Mouse (Mus musculus) liver, adult 2 months (tissue): ENCODE results near the gene Tstd1. TPM values are rescaled to one million over a fixed set of nuclear protein-coding genes. Genes with fewer than 3 reads are reported as not detected.
A peak's percentile ranks its signal among the peaks of the same experiment; 100 is the strongest.

Experiments
- DNase-seq: peaks from one replicate; pipeline ENCODE4 v3.0.0-alpha.2; 2011; ENCODE audit warnings: low read depth, low spot score; ENCODE audit errors: extremely low read depth
- H3K27ac ChIP-seq: fragments of 200-500 bp; replicated peaks from 2 replicates; pipeline ENCODE4 v1.5.1; 2012; ENCODE audit warnings: low read depth, mild to moderate bottlenecking, control low read depth, inconsistent platforms, low read length; ENCODE audit not compliant: insufficient read depth
- H3K27me3 ChIP-seq: fragments of 200-500 bp; 2 replicates; pipeline ENCODE4 v1.6.1; 2012; ENCODE audit warnings: mild to moderate bottlenecking, moderate library complexity, low read length, inconsistent platforms; ENCODE audit not compliant: control insufficient read depth, insufficient read depth
- H3K36me3 ChIP-seq: fragments of 200-500 bp; 2 replicates; pipeline ENCODE4 v1.6.1; 2012; ENCODE audit warnings: low read length, inconsistent platforms; ENCODE audit not compliant: control insufficient read depth, insufficient read depth
- H3K4me1 ChIP-seq: fragments of 200-500 bp; 2 replicates; pipeline ENCODE4 v1.6.1; 2011; ENCODE audit warnings: low read length; ENCODE audit not compliant: control insufficient read depth, insufficient read depth
- H3K4me3 ChIP-seq: fragments of 200-500 bp; 2 replicates; pipeline ENCODE4 v1.5.1; 2011; ENCODE audit warnings: low read depth, mild to moderate bottlenecking, control low read depth, low read length, moderate library complexity; ENCODE audit not compliant: insufficient read depth
- H3K79me2 ChIP-seq: fragments of 200-500 bp; 2 replicates; pipeline ENCODE4 v1.6.1; 2012; ENCODE audit warnings: inconsistent platforms, mild to moderate bottlenecking, low read length, moderate library complexity; ENCODE audit not compliant: control insufficient read depth, insufficient read depth
- H3K9ac ChIP-seq: fragments of 200-500 bp; 2 replicates; pipeline ENCODE4 v1.6.1; 2012; ENCODE audit warnings: low read depth, mild to moderate bottlenecking, control low read depth, inconsistent platforms, low read length
- CTCF ChIP-seq: fragments of 200-500 bp; IDR thresholded peaks from 2 replicates; pipeline ENCODE4 v1.5.1; 2011; ENCODE audit warnings: low read depth, low read length, control low read depth
- POLR2A ChIP-seq: fragments of 200-500 bp; IDR thresholded peaks from 2 replicates; pipeline ENCODE4 v1.6.1; 2011; ENCODE audit warnings: low read length, control low read depth; ENCODE audit not compliant: insufficient read depth; ENCODE audit errors: extremely low read depth
- WGBS: fragments of 180-500 bp; shearing (Covaris S2); methylation state at CpG from one replicate; pipeline ENCODE4 v1.1.7; 2018; 5-methylcytosine and 5-hydroxymethylcytosine counted together
- polyA plus RNA-seq: library from polyadenylated mRNA; depleted of rRNA; stranded (reverse); fragments of >200 nt; gene quantifications from 2 replicates; pipeline ENCODE4 v1.2.3, GENCODE M21; 2012; rRNA removed
- total RNA-seq: library from RNA; depleted of rRNA; stranded (reverse); fragments of >200 nt; gene quantifications from 2 replicates; pipeline ENCODE4 v1.2.3, GENCODE M21; 2014; rRNA removed

The Tstd1 gene
- total and polyA plus RNA-seq, 2 experiments = 26.6 to 57.2 TPM

DNA sequence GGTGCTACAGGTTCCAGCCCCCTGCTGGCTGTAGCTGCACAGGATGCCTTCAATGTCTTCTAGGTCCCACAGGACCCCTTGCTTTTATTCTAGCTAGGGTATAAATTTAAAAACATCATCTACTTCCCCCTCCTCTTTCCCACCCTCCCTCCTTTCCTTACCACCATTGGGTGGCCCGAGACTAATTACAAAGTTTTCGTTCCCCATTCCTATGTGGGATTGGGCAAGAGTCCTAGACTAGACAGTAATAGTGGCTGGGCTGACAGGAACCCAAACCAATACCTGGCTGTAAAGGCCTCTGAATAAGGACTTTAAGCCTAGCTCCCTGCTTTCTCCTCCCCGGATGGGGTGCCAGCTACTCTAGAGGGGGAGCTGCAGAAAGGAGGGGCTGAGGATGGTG lies 44.5 kb downstream of the Tstd1 start:
- WGBS = 85% methylated on average over 3 of the region's 3 CpGs

GRCm38 (mm10) chr1:171465749-171466412 lies 47.2 kb downstream of the Tstd1 start:
- DNase-seq = no peak
- no peak overlapping the region for H3K4me3 ChIP-seq
- H3K79me2 ChIP-seq = no peaks in the 10 kb centered on the region
- no peaks in the 10 kb centered on the region for H3K4me1 ChIP-seq
- H3K9ac ChIP-seq = no peak overlapping the region
- no peak overlapping the region for H3K27ac ChIP-seq
- no peak for TF ChIP-seq POLR2A
- no peak for TF ChIP-seq CTCF
- H3K36me3 ChIP-seq = peaks cover 24% of the 10 kb centered on the region
- no peaks in the 10 kb centered on the region for H3K27me3 ChIP-seq
- 89% methylated on average over 5 of the region's 5 CpGs for WGBS

More for the DNA sequence above, 44.5 kb downstream of the Tstd1 start:
- H3K9ac ChIP-seq = no peak overlapping the region
- peaks cover 24% of the 10 kb centered on the region for H3K36me3 ChIP-seq
- TF ChIP-seq POLR2A (no peak), CTCF (0 out of 2 replicates have a peak, but pooled peaks have one; percentile 15)
- H3K27ac ChIP-seq = no peak overlapping the region
- H3K4me1 ChIP-seq = no peaks in the 10 kb centered on the region
- peaks cover under 1% of the 10 kb centered on the region; the same call in 1 of the 2 replicates for H3K79me2 ChIP-seq
- no peak overlapping the region for H3K4me3 ChIP-seq
- no peaks in the 10 kb centered on the region for H3K27me3 ChIP-seq
- no peak for DNase-seq

- Histone ChIP-seq H3K27ac (no peak overlapping the region), H3K36me3 (peaks cover 21% of the 10 kb centered on the region), H3K9ac (no peak overlapping the region), H3K79me2 (no peaks in the 10 kb centered on the region), H3K4me1 (no peaks in the 10 kb centered on the region), H3K27me3 (no peaks in the 10 kb centered on the region), H3K4me3 (no peak overlapping the region)
- peak; percentile 43 for DNase-seq
- TF ChIP-seq CTCF (no peak), POLR2A (no peak)
- WGBS = 75% methylated on average over 4 of the region's 4 CpGs
Measured at GRCm38 (mm10) chr1:171466565-171466964, 47.9 kb downstream of the Tstd1 start.

DNA sequence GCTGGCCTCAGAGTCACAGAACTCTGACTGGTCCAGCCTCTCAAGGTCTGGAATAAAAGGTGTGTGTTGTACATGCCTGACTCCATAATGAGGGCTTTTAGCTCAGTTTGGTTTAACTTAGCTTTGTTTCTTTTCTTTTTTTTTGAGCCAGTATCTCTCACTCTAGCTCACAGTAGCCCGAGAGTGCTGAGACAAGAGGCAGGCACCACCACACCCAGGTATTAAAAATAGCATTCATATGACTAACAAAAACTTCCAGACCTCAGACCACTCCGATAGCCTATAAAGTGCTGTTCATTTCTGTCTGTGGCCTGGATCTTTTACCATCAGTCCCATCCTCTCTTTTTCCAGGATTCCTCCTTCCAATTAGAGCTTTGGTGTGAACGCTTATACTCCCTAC lies 51.0 kb downstream of the Tstd1 start:
- no peaks in the 10 kb centered on the region for H3K36me3 ChIP-seq
- no peak overlapping the region for H3K9ac ChIP-seq
- DNase-seq = no peak
- WGBS = 86% methylated on average over 3 of the region's 3 CpGs
- H3K4me3 ChIP-seq = no peak overlapping the region
- no peaks in the 10 kb centered on the region for H3K79me2 ChIP-seq
- no peaks in the 10 kb centered on the region for H3K4me1 ChIP-seq
- H3K27me3 ChIP-seq = no peaks in the 10 kb centered on the region
- no peak overlapping the region for H3K27ac ChIP-seq
- no peak for TF ChIP-seq POLR2A

Other genes with a start within 250 kb of the Tstd1 start
- 3.8 and 10.0 TPM in 2 replicates for gene Pcp4l1, start 222.6 kb upstream of the Tstd1 start, total RNA-seq
- 10.5 and 15.0 TPM in 2 replicates for gene Pcp4l1, start 222.6 kb upstream of the Tstd1 start, polyA plus RNA-seq
- gene Nr1i3, start 204.9 kb upstream of the Tstd1 start, total RNA-seq = 178 and 264 TPM in 2 replicates
- gene Nr1i3, start 204.9 kb upstream of the Tstd1 start, polyA plus RNA-seq = 215 and 229 TPM in 2 replicates
- gene Tomm40l, start 196.4 kb upstream of the Tstd1 start, total RNA-seq = 5.5 and 10.7 TPM in 2 replicates
- 6.7 and 9.7 TPM in 2 replicates for gene Tomm40l, start 196.4 kb upstream of the Tstd1 start, polyA plus RNA-seq
- 15,245 and 18,176 TPM in 2 replicates for gene Apoa2, start 193.8 kb upstream of the Tstd1 start, total RNA-seq
- 28,168 and 29,095 TPM in 2 replicates for gene Apoa2, start 193.8 kb upstream of the Tstd1 start, polyA plus RNA-seq
- gene Fcer1g, start 184.5 kb upstream of the Tstd1 start, total RNA-seq = 6.4 and 12.4 TPM in 2 replicates
- gene Fcer1g, start 184.5 kb upstream of the Tstd1 start, polyA plus RNA-seq = 21.3 and 50.7 TPM in 2 replicates
- gene Adamts4, start 168.5 kb upstream of the Tstd1 start, total RNA-seq = 0.09 and 0.13 TPM in 2 replicates
- gene Adamts4, start 168.5 kb upstream of the Tstd1 start, polyA plus RNA-seq = 0.15 and 0.37 TPM in 2 replicates
- 272 and 275 TPM in 2 replicates for gene Ndufs2, start 167.5 kb upstream of the Tstd1 start, total RNA-seq
- 174 and 195 TPM in 2 replicates for gene Ndufs2, start 167.5 kb upstream of the Tstd1 start, polyA plus RNA-seq
- 4.8 and 6.4 TPM in 2 replicates for gene B4galt3, start 148.5 kb upstream of the Tstd1 start, total RNA-seq
- gene B4galt3, start 148.5 kb upstream of the Tstd1 start, polyA plus RNA-seq = 16.1 and 23.9 TPM in 2 replicates
- 11.0 and 14.4 TPM in 2 replicates for gene Ppox, start 137.7 kb upstream of the Tstd1 start, total RNA-seq
- 19.6 and 31.2 TPM in 2 replicates for gene Ppox, start 137.7 kb upstream of the Tstd1 start, polyA plus RNA-seq
- 4.3 and 7.2 TPM in 2 replicates for gene Usp21, start 130.9 kb upstream of the Tstd1 start, total RNA-seq
- 20.2 and 23.8 TPM in 2 replicates for gene Usp21, start 130.9 kb upstream of the Tstd1 start, polyA plus RNA-seq
- 96.5 and 103 TPM in 2 replicates for gene Ufc1, start 123.8 kb upstream of the Tstd1 start, total RNA-seq
- gene Ufc1, start 123.8 kb upstream of the Tstd1 start, polyA plus RNA-seq = 30.3 and 34.5 TPM in 2 replicates
- gene Dedd, start 89.7 kb upstream of the Tstd1 start, total RNA-seq = 14.7 and 15.8 TPM in 2 replicates
- 28.3 and 34.1 TPM in 2 replicates for gene Dedd, start 89.7 kb upstream of the Tstd1 start, polyA plus RNA-seq
- 128 and 132 TPM in 2 replicates for gene Nit1, start 73.2 kb upstream of the Tstd1 start, total RNA-seq
- gene Nit1, start 73.2 kb upstream of the Tstd1 start, polyA plus RNA-seq = 120 and 139 TPM in 2 replicates
- 21.6 and 26.6 TPM in 2 replicates for gene Pfdn2, start 73.2 kb upstream of the Tstd1 start, total RNA-seq
- gene Pfdn2, start 73.2 kb upstream of the Tstd1 start, polyA plus RNA-seq = 13.1 and 15.2 TPM in 2 replicates
- gene Klhdc9, start 58.1 kb upstream of the Tstd1 start, total RNA-seq = not detected in 2 replicates
- 0.05 TPM in 1 of 2 replicates, not detected in the other for gene Klhdc9, start 58.1 kb upstream of the Tstd1 start, polyA plus RNA-seq
- gene Nectin4, start 48.8 kb upstream of the Tstd1 start, total RNA-seq = 0.09 and 0.20 TPM in 2 replicates
- gene Nectin4, start 48.8 kb upstream of the Tstd1 start, polyA plus RNA-seq = 0.09 and 0.16 TPM in 2 replicates
- gene Arhgap30, start 29.9 kb upstream of the Tstd1 start, total RNA-seq = 2.4 and 2.8 TPM in 2 replicates
- gene Arhgap30, start 29.9 kb upstream of the Tstd1 start, polyA plus RNA-seq = 1.3 and 2.0 TPM in 2 replicates
- 27.2 and 33.7 TPM in 2 replicates for gene Usf1, start 7.6 kb upstream of the Tstd1 start, total RNA-seq
- 39.4 and 44.7 TPM in 2 replicates for gene Usf1, start 7.6 kb upstream of the Tstd1 start, polyA plus RNA-seq
- 39.1 and 56.8 TPM in 2 replicates for gene F11r, start 18.7 kb downstream of the Tstd1 start, total RNA-seq
- 47.7 and 60.4 TPM in 2 replicates for gene F11r, start 18.7 kb downstream of the Tstd1 start, polyA plus RNA-seq
- 3.4 and 5.5 TPM in 2 replicates for gene Alyref2, start 84.6 kb downstream of the Tstd1 start, total RNA-seq
- gene Alyref2, start 84.6 kb downstream of the Tstd1 start, polyA plus RNA-seq = 3.2 and 4.6 TPM in 2 replicates
- not detected in 2 replicates for gene Itln1, start 116.4 kb downstream of the Tstd1 start, total RNA-seq
- gene Itln1, start 116.4 kb downstream of the Tstd1 start, polyA plus RNA-seq = not detected in 2 replicates
- 0.40 and 0.46 TPM in 2 replicates for gene Cd244a, start 140.3 kb downstream of the Tstd1 start, total RNA-seq
- gene Cd244a, start 140.3 kb downstream of the Tstd1 start, polyA plus RNA-seq = 0.17 TPM in 1 of 2 replicates, not detected in the other
- 1.7 and 1.8 TPM in 2 replicates for gene Ly9, start 188.5 kb downstream of the Tstd1 start, total RNA-seq
- gene Ly9, start 188.5 kb downstream of the Tstd1 start, polyA plus RNA-seq = 0.60 and 1.0 TPM in 2 replicates
- gene Slamf7, start 234.2 kb downstream of the Tstd1 start, total RNA-seq = 0.83 and 0.87 TPM in 2 replicates
- gene Slamf7, start 234.2 kb downstream of the Tstd1 start, polyA plus RNA-seq = 0.20 and 0.45 TPM in 2 replicates